Comparison of ENCODE assay signal across 8 mouse cellular contexts in the genomic region with DNA sequence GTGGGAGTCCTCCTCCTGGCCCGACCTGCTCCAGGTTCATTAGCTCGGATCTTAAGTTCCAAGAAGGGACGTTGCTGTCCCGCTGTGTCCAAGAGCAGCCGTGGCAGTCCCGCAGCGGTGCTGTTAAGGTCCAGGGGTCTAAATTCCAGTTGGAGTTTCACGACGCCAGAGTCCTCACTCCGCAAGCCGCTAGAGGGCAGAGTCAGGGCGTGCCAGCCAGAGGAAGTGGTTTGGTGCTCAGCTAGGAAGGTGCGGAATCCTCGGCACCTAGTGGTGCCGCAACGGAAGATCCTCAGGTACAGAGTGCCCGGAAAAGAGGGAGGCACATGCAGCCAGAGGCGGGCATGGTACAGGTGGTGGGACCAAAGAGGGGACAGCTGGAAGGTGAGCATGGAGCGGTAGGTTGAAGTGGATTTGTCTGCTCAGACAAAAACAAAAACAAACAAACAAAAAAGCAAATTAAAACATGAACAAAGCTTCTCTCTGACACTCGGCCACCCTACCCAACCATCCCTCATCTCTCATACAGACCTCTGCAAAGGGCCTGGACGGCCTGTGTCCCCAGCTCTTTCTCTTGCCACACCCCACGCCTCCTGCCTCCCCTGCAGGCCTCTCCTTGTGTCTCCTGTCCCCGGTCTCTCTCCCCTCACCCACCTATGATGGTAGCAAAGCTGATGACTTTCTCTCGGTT. TPM values are rescaled to one million over a fixed set of nuclear protein-coding genes. Genes with fewer than 3 reads are reported as not detected.
DNase-seq lines count a peak whose midpoint lies in the region; ATAC-seq lines count a peak whose summit lies in the region.

No protein-coding gene starts in this region.

- peak overlapping the region; percentile 65 for H3K4me2 ChIP-seq in heart, embryonic 12.5 days
- peak overlapping the region; percentile 54 for H3K4me2 ChIP-seq in kidney, embryonic 16.5 days (replicated peaks; ENCODE audit: low read depth, low read length)
- H3K4me2 ChIP-seq in liver, embryonic 15.5 days: peak overlapping the region; percentile 54
- peak overlapping the region; percentile 29 for H3K4me2 ChIP-seq in neural tube, embryonic 11.5 days (ENCODE audit: low read depth)

- no peaks in the 10 kb centered on the region for H3K9me3 ChIP-seq in heart, embryonic 12.5 days (replicated peaks)
- no peaks in the 10 kb centered on the region for H3K9me3 ChIP-seq in kidney, embryonic 16.5 days (ENCODE audit: low read length)
- H3K9me3 ChIP-seq in liver, embryonic 15.5 days (replicated peaks): no peaks in the 10 kb centered on the region
- H3K9me3 ChIP-seq in neural tube, embryonic 11.5 days (ENCODE audit: control insufficient read depth, low read length): no peaks in the 10 kb centered on the region

- H3K27me3 ChIP-seq in heart, embryonic 12.5 days (replicated peaks): peaks cover 15% of the 10 kb centered on the region
- no peaks in the 10 kb centered on the region for H3K27me3 ChIP-seq in kidney, embryonic 16.5 days (ENCODE audit: insufficient read depth, low read length)
- peaks cover 20% of the 10 kb centered on the region for H3K27me3 ChIP-seq in liver, embryonic 15.5 days
- H3K27me3 ChIP-seq in neural tube, embryonic 11.5 days (ENCODE audit: control insufficient read depth, insufficient read depth, low read length): no peaks in the 10 kb centered on the region

- no peak overlapping the region for H3K27ac ChIP-seq in heart, embryonic 12.5 days (ENCODE audit: poor library complexity, severe bottlenecking)
- no peak overlapping the region for H3K27ac ChIP-seq in kidney, embryonic 16.5 days (ENCODE audit: low read length)
- peak overlapping the region; percentile 60 for H3K27ac ChIP-seq in liver, embryonic 15.5 days (replicated peaks)
- H3K27ac ChIP-seq in neural tube, embryonic 11.5 days (ENCODE audit: low read depth, low read length): no peak overlapping the region

- H3K36me3 ChIP-seq in heart, embryonic 12.5 days: no peaks in the 10 kb centered on the region
- H3K36me3 ChIP-seq in kidney, embryonic 16.5 days (ENCODE audit: insufficient read depth, low read length): no peaks in the 10 kb centered on the region
- H3K36me3 ChIP-seq in liver, embryonic 15.5 days (replicated peaks): no peaks in the 10 kb centered on the region
- no peaks in the 10 kb centered on the region for H3K36me3 ChIP-seq in neural tube, embryonic 11.5 days (ENCODE audit: control insufficient read depth, insufficient read depth, low read length)

- peaks cover 8% of the 10 kb centered on the region; the same call in 1 of the 2 replicates for H3K4me1 ChIP-seq in heart, embryonic 12.5 days (replicated peaks)
- H3K4me1 ChIP-seq in kidney, embryonic 16.5 days (ENCODE audit: insufficient read depth, low read length): peaks cover 8% of the 10 kb centered on the region; the same call in 1 of the 2 replicates
- peaks cover 9% of the 10 kb centered on the region for H3K4me1 ChIP-seq in liver, embryonic 15.5 days (replicated peaks)
- H3K4me1 ChIP-seq in neural tube, embryonic 11.5 days (ENCODE audit: control insufficient read depth, insufficient read depth, low read length): no peaks in the 10 kb centered on the region

- WGBS in heart, embryonic 12.5 days: 10% methylated on average over 24 of the region's 24 CpGs
- 11% methylated on average over 24 of the region's 24 CpGs for WGBS in kidney, embryonic 16.5 days
- 13% methylated on average over 24 of the region's 24 CpGs for WGBS in liver, embryonic 15.5 days (ENCODE audit: insufficient replicate concordance)
- WGBS in neural tube, embryonic 11.5 days: 16% methylated on average over 24 of the region's 24 CpGs

- peak; percentile 58 for ATAC-seq in heart, embryonic 12.5 days (ENCODE audit: insufficient number of reproducible peaks, low FRiP score)
- ATAC-seq in kidney, embryonic 16.5 days (ENCODE audit: low FRiP score, low TSS enrichment): peak; percentile 81
- ATAC-seq in liver, embryonic 15.5 days (ENCODE audit: insufficient read depth): peak; percentile 24
- peak; percentile 68 for ATAC-seq in neural tube, embryonic 11.5 days (ENCODE audit: insufficient read depth, low FRiP score, low TSS enrichment)

- peak; percentile 71 to 72 for DNase-seq in B cell, adult 2 months
- peak; percentile 67 for DNase-seq in WW6 (ENCODE audit: low read depth, low spot score)
- DNase-seq in embryo, embryonic 11.5 days (ENCODE audit: low read depth, low spot score): peak; percentile 48
- peak; percentile 82 for DNase-seq in neural tube, embryonic 11.5 days (ENCODE audit: low spot score)
- peak; percentile 58 for DNase-seq in testis, postnatal 14 days (ENCODE audit: low spot score)

- H3K9ac ChIP-seq in heart, embryonic 12.5 days: peak overlapping the region; percentile 57; the same call in 1 of the 2 replicates
- H3K9ac ChIP-seq in kidney, embryonic 16.5 days (replicated peaks; ENCODE audit: low read length): peak overlapping the region; percentile 62
- no peak overlapping the region for H3K9ac ChIP-seq in liver, embryonic 15.5 days
- H3K9ac ChIP-seq in neural tube, embryonic 11.5 days (ENCODE audit: low read length): no peak overlapping the region

- peak overlapping the region; percentile 30 for H3K4me3 ChIP-seq in heart, embryonic 12.5 days
- peak overlapping the region; percentile 38 for H3K4me3 ChIP-seq in kidney, embryonic 16.5 days (ENCODE audit: low read length)
- H3K4me3 ChIP-seq in liver, embryonic 15.5 days (replicated peaks): peak overlapping the region; percentile 21; the same call in 1 of the 2 replicates
- H3K4me3 ChIP-seq in neural tube, embryonic 11.5 days (ENCODE audit: low read depth, low read length): no peak overlapping the region

RNA-seq across cellular contexts. Expression of gene Inhbe, which starts 3.5 kb away (rescaled TPM):
- not detected in 2 replicates for polyA plus RNA-seq in heart, embryonic 12.5 days (2016; fragmentation: Nextera tagmentation; extraction: Ambion mirVana)
- 0.08 TPM in 1 of 2 replicates, not detected in the other for polyA plus RNA-seq in kidney, embryonic 16.5 days (2015; fragmentation: Nextera tagmentation; extraction: Ambion mirVana)
- 0.71 and 0.82 TPM in 2 replicates for polyA plus RNA-seq in liver, embryonic 15.5 days (2015; fragmentation: Nextera tagmentation; extraction: Ambion mirVana)
- polyA plus RNA-seq in neural tube, embryonic 11.5 days (2014; fragmentation: Nextera tagmentation; extraction: Ambion mirVana): not detected in 2 replicates

RNA-seq across cellular contexts. Expression of gene Gli1, which starts 9.0 kb away (rescaled TPM):
- polyA plus RNA-seq in heart, embryonic 12.5 days (2016; fragmentation: Nextera tagmentation; extraction: Ambion mirVana): 0.31 and 0.41 TPM in 2 replicates
- 7.5 and 9.5 TPM in 2 replicates for polyA plus RNA-seq in kidney, embryonic 16.5 days (2015; fragmentation: Nextera tagmentation; extraction: Ambion mirVana)
- polyA plus RNA-seq in liver, embryonic 15.5 days (2015; fragmentation: Nextera tagmentation; extraction: Ambion mirVana): 0.31 and 0.32 TPM in 2 replicates
- polyA plus RNA-seq in neural tube, embryonic 11.5 days (2014; fragmentation: Nextera tagmentation; extraction: Ambion mirVana): 3.8 and 4.6 TPM in 2 replicates

RNA-seq across cellular contexts. Expression of gene Inhbc, which starts 19.5 kb away (rescaled TPM):
- polyA plus RNA-seq in heart, embryonic 12.5 days (2016; fragmentation: Nextera tagmentation; extraction: Ambion mirVana): not detected in 2 replicates
- 0.09 and 0.24 TPM in 2 replicates for polyA plus RNA-seq in kidney, embryonic 16.5 days (2015; fragmentation: Nextera tagmentation; extraction: Ambion mirVana)
- polyA plus RNA-seq in liver, embryonic 15.5 days (2015; fragmentation: Nextera tagmentation; extraction: Ambion mirVana): 4.6 and 5.1 TPM in 2 replicates
- not detected in 2 replicates for polyA plus RNA-seq in neural tube, embryonic 11.5 days (2014; fragmentation: Nextera tagmentation; extraction: Ambion mirVana)

RNA-seq across cellular contexts. Expression of gene Arhgap9, which starts 29.0 kb away (rescaled TPM):
- 0.89 and 1.8 TPM in 2 replicates for polyA plus RNA-seq in heart, embryonic 12.5 days (2016; fragmentation: Nextera tagmentation; extraction: Ambion mirVana)
- polyA plus RNA-seq in kidney, embryonic 16.5 days (2015; fragmentation: Nextera tagmentation; extraction: Ambion mirVana): 2.5 and 2.6 TPM in 2 replicates
- polyA plus RNA-seq in liver, embryonic 15.5 days (2015; fragmentation: Nextera tagmentation; extraction: Ambion mirVana): 14.1 and 14.9 TPM in 2 replicates
- polyA plus RNA-seq in neural tube, embryonic 11.5 days (2014; fragmentation: Nextera tagmentation; extraction: Ambion mirVana): 1.1 and 1.8 TPM in 2 replicates

RNA-seq across cellular contexts. Expression of gene R3hdm2, which starts 29.4 kb away (rescaled TPM):
- 35.8 and 36.6 TPM in 2 replicates for polyA plus RNA-seq in heart, embryonic 12.5 days (2016; fragmentation: Nextera tagmentation; extraction: Ambion mirVana)
- polyA plus RNA-seq in kidney, embryonic 16.5 days (2015; fragmentation: Nextera tagmentation; extraction: Ambion mirVana): 28.1 and 29.0 TPM in 2 replicates
- 14.4 and 15.0 TPM in 2 replicates for polyA plus RNA-seq in liver, embryonic 15.5 days (2015; fragmentation: Nextera tagmentation; extraction: Ambion mirVana)
- polyA plus RNA-seq in neural tube, embryonic 11.5 days (2014; fragmentation: Nextera tagmentation; extraction: Ambion mirVana): 25.4 and 27.4 TPM in 2 replicates

Comparison
In these comparisons a context has a peak if more than half of its experiments do, and no peak if none do; other contexts are left out.
1. ATAC-seq: peak in every context shown above with its lines; median percentile 81 in kidney, embryonic 16.5 days; 68 in neural tube, embryonic 11.5 days; 58 in heart, embryonic 12.5 days; 24 in liver, embryonic 15.5 days.
2. H3K9ac ChIP-seq: peak in heart, embryonic 12.5 days (single experiment) and kidney, embryonic 16.5 days (single experiment); none in liver, embryonic 15.5 days (single experiment) and neural tube, embryonic 11.5 days (single experiment).
3. Peak in every context shown above with its lines, with median percentiles within 50 percentile points of each other: DNase-seq and H3K4me2 ChIP-seq.